Mouse (Mus musculus): Measurements from ENCODE around the gene Erich3. TPM values are rescaled to one million over a fixed set of nuclear protein-coding genes. Genes with fewer than 3 reads are reported as not detected.

The Erich3 gene
- total RNA-seq, 1 experiment from 2014 or later = not detected

Other genes starting within 250 kb of the Erich3 start
- gene Cryz, start 67.1 kb upstream of the Erich3 start, total RNA-seq (2017) = 4.3 and 5.1 TPM in 2 replicates
- gene Tyw3, start 66.8 kb upstream of the Erich3 start, total RNA-seq (2017) = 4.1 and 4.6 TPM in 2 replicates

Data from common myeloid progenitor, adult 5-6 weeks (primary cell).